Mouse (Mus musculus) embryonic facial prominence, embryonic 14.5 days (tissue): ENCODE results near the gene Rtl8b. TPM values are rescaled to one million over a fixed set of nuclear protein-coding genes. Genes with fewer than 3 reads are reported as not detected.
A peak's percentile ranks its signal among the peaks of the same experiment; 100 is the strongest.

Source experiments
- ATAC-seq: fragments of 200-750 bp; cut with Nextera tagmentation; 2 replicates; pipeline ENCODE4 v1.8.0; 2017; ENCODE audit warnings: low read depth, moderate number of reproducible peaks, moderate TSS enrichment
- DNase-seq: peaks from one replicate; pipeline ENCODE4 v3.0.0-alpha.2; 2015; ENCODE audit warnings: low spot score
- H3K27ac ChIP-seq: fragments of 300-500 bp; sonication (generic); replicated peaks from 2 replicates; pipeline ENCODE4 v1.5.1; 2014; ENCODE audit warnings: low read depth, mild to moderate bottlenecking, low read length, moderate library complexity
- H3K27me3 ChIP-seq: fragments of 300-500 bp; sonication (generic); replicated peaks from 2 replicates; pipeline ENCODE4 v1.6.1; 2014; ENCODE audit warnings: low read length; ENCODE audit not compliant: control insufficient read depth, insufficient read depth
- H3K36me3 ChIP-seq: fragments of 300-500 bp; sonication (generic); 2 replicates; pipeline ENCODE4 v1.6.1; 2014; ENCODE audit warnings: low read length, mixed read lengths; ENCODE audit not compliant: control insufficient read depth, insufficient read depth
- H3K4me1 ChIP-seq: fragments of 300-500 bp; sonication (generic); 2 replicates; pipeline ENCODE4 v1.6.1; 2014; ENCODE audit warnings: antibody characterized with exemption, low read length; ENCODE audit not compliant: control insufficient read depth, insufficient read depth
- H3K4me2 ChIP-seq: fragments of 300-500 bp; sonication (generic); 2 replicates; pipeline ENCODE4 v1.6.1; 2014; ENCODE audit warnings: low read depth, mild to moderate bottlenecking, low read length, moderate library complexity, mixed read lengths
- H3K4me3 ChIP-seq: fragments of 300-500 bp; sonication (generic); 2 replicates; pipeline ENCODE4 v1.5.1; 2014; ENCODE audit warnings: low read depth, mild to moderate bottlenecking, low read length
- H3K9ac ChIP-seq: fragments of 300-500 bp; sonication (generic); 2 replicates; pipeline ENCODE4 v1.6.1; 2014; ENCODE audit warnings: low read depth, mild to moderate bottlenecking, low read length, moderate library complexity, mixed read lengths
- H3K9me3 ChIP-seq: fragments of 300-500 bp; sonication (generic); 2 replicates; pipeline ENCODE4 v1.6.1; 2016; ENCODE audit warnings: low read length; ENCODE audit not compliant: control insufficient read depth
- WGBS: fragments of 180-500 bp; shearing (Covaris S2); extraction: QIAGEN DNeasy Blood & Tissue Kit; methylation state at CpG from one replicate; pipeline ENCODE4 v1.1.7; 2014; 5-methylcytosine and 5-hydroxymethylcytosine counted together
- polyA plus RNA-seq: library from polyadenylated mRNA; unstranded; fragments of >200 nt; fragmentation: Nextera tagmentation; extraction: Ambion mirVana; gene quantifications from 2 replicates; pipeline ENCODE4 v1.2.1, GENCODE M21; 2014

Gene Rtl8b
- polyA plus RNA-seq = 71.0 and 78.8 TPM in 2 replicates

DNA sequence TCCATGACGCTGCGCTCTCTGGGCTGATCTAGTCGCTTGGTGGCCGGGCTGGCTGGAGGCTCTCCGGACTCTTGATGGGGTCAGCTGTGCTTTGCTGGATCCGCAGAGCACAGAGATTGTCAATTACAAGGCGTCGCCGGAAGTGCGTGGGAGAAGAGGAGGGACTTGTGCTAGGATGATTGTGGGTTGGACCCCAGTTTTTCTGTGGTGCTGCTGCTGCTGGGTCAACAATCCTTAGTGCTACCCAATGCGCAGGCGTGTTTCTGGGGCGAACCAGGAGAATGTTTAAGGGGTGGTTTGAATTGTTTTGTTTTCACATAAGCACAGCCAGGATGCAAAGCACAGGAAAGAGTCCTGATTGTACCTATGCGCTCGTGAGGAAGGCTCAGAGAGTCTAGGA is at the start of gene Rtl8b:
Gene Rtl8b (minus strand): TSS at position 115 of the 400 bp plus-strand sequence.
- 22% methylated on average over 9 of the region's 15 CpGs for WGBS
- ATAC-seq (peak; percentile 98), DNase-seq (peak; percentile 94)
- Histone ChIP-seq H3K4me3 (peak within 1 kb of the TSS; percentile 33), H3K36me3 (no peaks in the 10 kb centered on the region), H3K27me3 (no peaks in the 10 kb centered on the region), H3K9me3 (no peaks in the 10 kb centered on the region), H3K27ac (peak within 1 kb of the TSS; percentile 33), H3K4me2 (peak within 1 kb of the TSS; percentile 43), H3K9ac (peak within 1 kb of the TSS; percentile 52; the same call in 1 of the 2 replicates), H3K4me1 (no peaks in the 10 kb centered on the region)

- peak; percentile 88 for ATAC-seq
- Histone ChIP-seq H3K4me2 (peak overlapping the region; percentile 55), H3K36me3 (no peaks in the 10 kb centered on the region), H3K9me3 (no peaks in the 10 kb centered on the region), H3K4me3 (peak overlapping the region; percentile 32), H3K27me3 (no peaks in the 10 kb centered on the region), H3K4me1 (no peaks in the 10 kb centered on the region), H3K27ac (no peak overlapping the region), H3K9ac (peak overlapping the region; percentile 54)
- DNase-seq = peak; percentile 50
- 25% methylated on average over 27 of the region's 49 CpGs for WGBS
Observed at GRCm38 (mm10) chrX:53716323-53717182, 46.3 kb upstream of the Rtl8b start.

- peak overlapping the region; percentile 55 for H3K4me2 ChIP-seq
- H3K4me1 ChIP-seq = no peaks in the 10 kb centered on the region
- no peak for DNase-seq
- peak overlapping the region; percentile 32 for H3K4me3 ChIP-seq
- H3K36me3 ChIP-seq = no peaks in the 10 kb centered on the region
- no peak overlapping the region for H3K27ac ChIP-seq
- 60% methylated on average over 1 of the region's 2 CpGs for WGBS
- H3K9me3 ChIP-seq = no peaks in the 10 kb centered on the region
- ATAC-seq = no peak
- no peaks in the 10 kb centered on the region for H3K27me3 ChIP-seq
- H3K9ac ChIP-seq = peak overlapping the region; percentile 54
Observed at GRCm38 (mm10) chrX:53715942-53716322, 45.7 kb upstream of the Rtl8b start.

GRCm38 (mm10) chrX:53702673-53703072 is 32.5 kb upstream of the Rtl8b start:
- ATAC-seq = no peak
- Histone ChIP-seq H3K4me1 (no peaks in the 10 kb centered on the region), H3K4me3 (no peak overlapping the region), H3K4me2 (no peak overlapping the region), H3K36me3 (no peaks in the 10 kb centered on the region), H3K9ac (no peak overlapping the region), H3K27ac (no peak overlapping the region), H3K9me3 (no peaks in the 10 kb centered on the region), H3K27me3 (no peaks in the 10 kb centered on the region)
- WGBS = 69% methylated on average over 3 of the region's 3 CpGs
- DNase-seq = no peak

DNA sequence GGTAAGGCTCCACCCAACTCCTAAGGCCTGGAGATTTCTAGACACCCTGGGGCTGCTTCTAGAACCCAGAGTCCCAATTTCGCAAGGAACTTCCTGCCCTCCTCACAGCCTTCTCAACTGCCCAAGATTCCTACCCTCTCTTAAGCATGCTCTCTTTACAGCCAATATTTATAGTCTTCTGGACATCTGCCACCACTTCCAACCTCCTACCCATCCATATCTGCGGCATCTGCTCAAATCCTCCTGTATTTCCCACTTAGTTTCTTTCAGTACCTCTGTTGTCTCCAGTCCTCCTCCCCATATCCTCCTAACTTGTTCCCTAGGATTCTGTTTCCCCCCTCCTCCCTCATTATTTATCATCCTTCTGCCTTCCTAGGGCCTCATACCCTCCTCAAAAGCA is 29.0 kb upstream of the Rtl8b start:
- H3K9ac ChIP-seq = no peak overlapping the region
- no peaks in the 10 kb centered on the region for H3K9me3 ChIP-seq
- H3K36me3 ChIP-seq = no peaks in the 10 kb centered on the region
- H3K27ac ChIP-seq = no peak overlapping the region
- H3K27me3 ChIP-seq = no peaks in the 10 kb centered on the region
- no peak for DNase-seq
- ATAC-seq = no peak
- WGBS = 98% methylated on average over 2 of the region's 2 CpGs
- H3K4me1 ChIP-seq = no peaks in the 10 kb centered on the region
- H3K4me2 ChIP-seq = no peak overlapping the region
- no peak overlapping the region for H3K4me3 ChIP-seq

- H3K4me3 ChIP-seq = no peak overlapping the region
- no peak overlapping the region for H3K4me2 ChIP-seq
- no peaks in the 10 kb centered on the region for H3K27me3 ChIP-seq
- no peak for ATAC-seq
- WGBS = 80% methylated on average over 9 of the region's 9 CpGs
- H3K9me3 ChIP-seq = no peaks in the 10 kb centered on the region
- no peak for DNase-seq
- no peaks in the 10 kb centered on the region for H3K36me3 ChIP-seq
- no peak overlapping the region for H3K9ac ChIP-seq
- H3K27ac ChIP-seq = no peak overlapping the region
- H3K4me1 ChIP-seq = no peaks in the 10 kb centered on the region
Observed at GRCm38 (mm10) chrX:53694008-53694777, 24.0 kb upstream of the Rtl8b start.

DNA sequence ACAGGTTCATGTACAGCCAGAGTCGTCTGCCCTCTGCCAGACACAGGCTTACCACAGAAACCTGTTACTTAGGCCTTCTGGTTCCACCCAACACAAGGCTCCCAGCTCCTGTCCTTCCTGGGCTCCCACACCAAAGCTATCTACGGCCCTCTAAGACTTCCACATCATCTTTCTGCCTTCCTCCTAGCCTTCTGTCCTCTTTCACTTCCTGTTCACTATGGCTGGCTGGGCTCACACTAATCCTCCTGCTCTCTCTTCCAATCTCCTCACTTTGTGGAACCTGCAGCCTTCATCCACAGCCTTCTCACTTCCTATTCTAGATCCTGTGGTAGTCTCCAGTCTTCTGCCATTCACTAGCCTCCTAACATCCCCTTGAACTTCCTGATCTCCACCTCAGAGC is 22.9 kb upstream of the Rtl8b start:
- H3K27me3 ChIP-seq = no peaks in the 10 kb centered on the region
- no peaks in the 10 kb centered on the region for H3K36me3 ChIP-seq
- DNase-seq (no peak), ATAC-seq (no peak)
- H3K9me3 ChIP-seq = no peaks in the 10 kb centered on the region
- H3K4me2 ChIP-seq = no peak overlapping the region
- 61% methylated on average over 2 of the region's 2 CpGs for WGBS
- H3K9ac ChIP-seq = no peak overlapping the region
- H3K27ac ChIP-seq = no peak overlapping the region
- no peak overlapping the region for H3K4me3 ChIP-seq
- H3K4me1 ChIP-seq = no peaks in the 10 kb centered on the region

DNA sequence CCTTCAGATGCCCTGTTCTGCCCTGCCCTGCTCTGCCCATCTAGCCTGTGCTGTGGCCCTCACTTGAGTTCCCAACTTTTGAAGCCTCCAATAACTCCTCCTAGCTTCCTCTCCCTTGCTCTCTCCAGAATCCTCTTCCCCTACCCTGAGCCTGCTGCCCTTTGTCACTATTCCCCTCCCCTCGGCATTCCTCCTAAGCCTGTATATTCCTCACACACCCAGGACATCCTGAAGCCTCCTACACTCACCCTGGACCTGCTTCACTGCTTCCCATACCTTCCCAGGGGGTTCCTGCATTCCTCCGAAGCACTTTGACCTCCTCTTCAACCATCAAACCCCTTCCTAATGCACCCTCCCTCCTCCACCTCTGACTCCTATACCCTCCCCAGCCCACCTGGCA is 21.9 kb upstream of the Rtl8b start:
- H3K4me3 ChIP-seq = no peak overlapping the region
- no peak for ATAC-seq
- no peaks in the 10 kb centered on the region for H3K4me1 ChIP-seq
- no peaks in the 10 kb centered on the region for H3K36me3 ChIP-seq
- no peak for DNase-seq
- no peaks in the 10 kb centered on the region for H3K9me3 ChIP-seq
- no peaks in the 10 kb centered on the region for H3K27me3 ChIP-seq
- no peak overlapping the region for H3K27ac ChIP-seq
- WGBS = 62% methylated on average over 2 of the region's 2 CpGs
- H3K4me2 ChIP-seq = no peak overlapping the region
- H3K9ac ChIP-seq = no peak overlapping the region
